Mouse (Mus musculus) adrenal gland (tissue): ENCODE results near the gene Bcat2.

Source experiments
- intact Hi-C: fragments of 180-260 bp; cut with DNase I; formaldehyde crosslinking; loops from one replicate; pipeline ENCODE4 v1.15.1; 2025

Gene Bcat2

GRCm38 (mm10) chr7:45549641-45550436, 20.1 kb upstream of the Bcat2 start:
- intact Hi-C loops, result no loop called here

DNA sequence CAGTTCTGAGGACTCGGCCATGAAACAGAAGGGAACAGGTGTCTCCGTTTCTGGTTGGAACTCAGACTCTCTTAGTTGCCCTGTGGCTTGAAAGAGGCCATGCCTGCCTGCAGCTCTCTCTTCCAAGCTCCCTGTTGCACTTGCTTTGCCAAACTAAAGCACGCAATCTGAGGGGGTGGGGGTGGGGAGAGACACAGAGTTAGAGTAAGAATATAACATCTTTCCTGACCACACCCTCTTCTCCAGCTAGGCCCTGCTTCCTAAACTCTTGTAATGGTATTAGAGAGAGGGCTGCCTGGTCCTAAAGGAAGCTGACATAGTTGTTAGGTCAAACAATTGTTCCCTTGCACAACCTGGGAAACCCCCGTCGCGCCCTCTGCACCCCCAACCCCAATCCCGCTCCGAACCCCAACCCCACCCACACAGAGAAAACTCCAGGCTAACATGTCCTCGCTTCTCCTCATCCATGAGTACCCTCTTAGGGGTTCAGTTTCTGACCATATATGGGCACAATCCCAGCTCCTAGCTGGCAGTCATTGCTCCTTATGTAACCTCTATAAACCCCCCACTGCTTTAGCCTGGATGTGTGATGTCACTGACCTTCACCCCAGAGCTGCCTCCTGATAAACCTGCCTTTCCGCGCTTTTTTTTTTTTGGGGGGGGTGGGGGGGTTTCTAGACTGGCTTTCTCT, 19.0 kb upstream of the Bcat2 start:
- intact Hi-C loops, result no loop called here

- intact Hi-C loops, result no loop called here
Observed at GRCm38 (mm10) chr7:45551512-45551883, 18.5 kb upstream of the Bcat2 start.

DNA sequence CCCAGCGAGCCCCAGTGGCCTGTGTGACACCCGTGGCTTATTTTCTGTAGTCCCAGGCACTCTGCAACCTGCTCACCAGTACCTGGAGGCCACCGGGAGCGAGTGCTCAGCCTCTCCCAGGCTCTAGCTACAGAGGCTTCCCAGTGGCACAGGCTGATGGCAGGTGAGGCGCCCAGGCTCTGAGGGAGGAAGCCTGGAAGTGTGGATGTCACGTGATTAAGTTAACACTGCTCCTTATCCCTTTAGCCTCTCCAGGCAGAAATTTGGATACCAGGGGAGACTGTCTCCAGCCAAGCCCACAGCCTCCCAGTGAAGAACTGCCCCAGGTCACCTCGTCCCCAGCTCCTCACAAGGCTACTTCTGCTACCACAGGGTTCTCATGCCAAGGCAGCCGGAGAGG, 16.4 kb upstream of the Bcat2 start:
- intact Hi-C loops, result no loop called here

DNA sequence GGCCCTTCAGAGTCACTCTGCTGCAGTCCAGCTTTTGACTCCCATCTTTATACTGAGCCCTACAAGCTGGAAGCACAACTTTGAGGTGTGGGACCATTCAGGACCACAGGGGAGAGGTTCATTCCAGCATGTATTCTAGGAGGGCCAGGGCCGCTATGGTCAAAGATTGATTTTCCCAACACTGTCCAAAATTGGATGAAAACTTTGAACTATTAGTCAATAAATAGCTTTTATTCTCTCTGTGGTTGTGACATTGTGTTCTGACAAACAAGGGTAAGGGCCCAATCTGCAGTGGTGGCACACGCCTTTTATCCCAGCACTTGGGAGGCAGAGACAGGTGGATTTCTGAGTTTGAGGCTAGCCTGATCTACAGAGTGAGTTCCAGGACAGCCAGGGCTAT, 16.0 kb upstream of the Bcat2 start:
- intact Hi-C loops, result no loop called here

- intact Hi-C loops, result loop anchor here (5.0 kb wide), 1 partner anchor 38 kb away; no protein-coding TSS in a partner anchor
Observed at GRCm38 (mm10) chr7:45554744-45555143, 15.2 kb upstream of the Bcat2 start, which contains the start of gene Hsd17b14. TSS of gene Hsd17b14 (plus strand) at chr7:45554893.

DNA sequence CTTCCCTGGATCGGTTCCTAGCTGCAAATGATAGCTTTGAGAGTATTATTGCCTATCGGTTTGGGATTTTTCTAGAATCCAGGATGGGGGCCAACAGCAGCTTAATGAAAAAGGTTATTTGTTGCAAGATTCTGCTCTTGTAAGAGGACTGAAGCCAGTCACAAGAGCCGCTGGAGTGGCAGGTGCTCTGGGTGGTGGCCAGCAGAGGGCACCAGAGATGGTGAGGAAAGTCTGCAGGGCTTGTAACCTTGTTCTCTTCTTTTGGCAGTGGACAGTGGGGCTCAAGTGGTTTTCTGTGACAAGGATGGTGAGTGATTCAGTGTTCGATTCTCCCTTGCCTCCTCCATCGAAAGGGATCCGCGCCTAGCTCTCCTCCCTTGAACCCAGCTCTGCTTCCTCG, 14.2 kb upstream of the Bcat2 start:
- intact Hi-C loops, result loop anchor here (5.0 kb wide), 1 partner anchor 37 kb away; no protein-coding TSS in a partner anchor

- intact Hi-C loops, result loop anchor here (5.0 kb wide), 1 partner anchor 33 kb away; no protein-coding TSS in a partner anchor
Observed at GRCm38 (mm10) chr7:45558907-45559306, 11.0 kb upstream of the Bcat2 start.

DNA sequence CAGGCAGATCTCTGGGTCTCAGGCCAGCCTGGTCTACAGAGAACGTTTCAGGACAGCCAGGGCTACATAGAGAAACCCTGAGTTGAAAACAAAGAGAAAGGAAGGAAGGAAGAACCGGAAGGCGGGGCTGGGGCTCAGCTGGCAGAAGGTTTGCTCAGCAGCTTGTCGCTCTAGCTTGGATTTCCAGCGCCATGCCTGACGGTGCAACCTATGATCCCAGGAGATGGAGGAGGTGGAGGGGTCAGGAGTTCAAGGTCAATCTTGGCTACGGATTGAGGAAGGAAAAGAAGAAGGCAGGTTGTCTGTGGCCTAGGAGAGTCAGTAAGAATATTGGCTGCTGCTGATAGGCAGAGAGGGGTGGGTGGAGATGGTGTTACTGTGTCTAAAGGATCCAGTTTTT, 9.7 kb upstream of the Bcat2 start:
- intact Hi-C loops, result loop anchor here (5.0 kb wide), 1 partner anchor 108 kb away; no protein-coding TSS in a partner anchor

GRCm38 (mm10) chr7:45560843-45561623, 8.9 kb upstream of the Bcat2 start:
- intact Hi-C loops, result loop anchor here (5.0 kb wide), 1 partner anchor 109 kb away; no protein-coding TSS in a partner anchor

GRCm38 (mm10) chr7:45561624-45562520, 8.1 kb upstream of the Bcat2 start:
- intact Hi-C loops, result loop anchor here (5.0 kb wide), 1 partner anchor 110 kb away; no protein-coding TSS in a partner anchor

DNA sequence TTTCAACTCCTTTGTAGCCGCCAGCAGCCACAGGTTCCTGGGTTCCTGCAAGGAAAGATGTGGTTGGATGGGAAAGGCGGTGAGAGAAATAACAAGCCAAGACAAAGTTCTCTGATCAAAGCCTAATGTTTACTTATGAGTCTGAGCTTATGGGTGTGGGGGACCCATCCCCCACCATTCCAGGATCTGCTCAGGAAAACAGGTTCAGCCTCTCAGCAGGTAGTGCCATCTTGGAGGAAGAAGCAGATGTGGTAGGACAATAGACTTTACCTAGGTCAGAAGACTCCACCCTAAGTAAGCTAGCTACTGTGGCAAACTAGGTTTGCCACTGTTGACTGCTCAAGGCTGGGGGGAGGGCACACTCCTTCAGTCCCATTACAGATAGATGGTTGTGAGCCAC, 5.1 kb upstream of the Bcat2 start:
- intact Hi-C loops, result loop anchor here (5.0 kb wide), 1 partner anchor 113 kb away; no protein-coding TSS in a partner anchor

- intact Hi-C loops, result no loop called here
Observed at GRCm38 (mm10) chr7:45565446-45565845, 4.5 kb upstream of the Bcat2 start.

DNA sequence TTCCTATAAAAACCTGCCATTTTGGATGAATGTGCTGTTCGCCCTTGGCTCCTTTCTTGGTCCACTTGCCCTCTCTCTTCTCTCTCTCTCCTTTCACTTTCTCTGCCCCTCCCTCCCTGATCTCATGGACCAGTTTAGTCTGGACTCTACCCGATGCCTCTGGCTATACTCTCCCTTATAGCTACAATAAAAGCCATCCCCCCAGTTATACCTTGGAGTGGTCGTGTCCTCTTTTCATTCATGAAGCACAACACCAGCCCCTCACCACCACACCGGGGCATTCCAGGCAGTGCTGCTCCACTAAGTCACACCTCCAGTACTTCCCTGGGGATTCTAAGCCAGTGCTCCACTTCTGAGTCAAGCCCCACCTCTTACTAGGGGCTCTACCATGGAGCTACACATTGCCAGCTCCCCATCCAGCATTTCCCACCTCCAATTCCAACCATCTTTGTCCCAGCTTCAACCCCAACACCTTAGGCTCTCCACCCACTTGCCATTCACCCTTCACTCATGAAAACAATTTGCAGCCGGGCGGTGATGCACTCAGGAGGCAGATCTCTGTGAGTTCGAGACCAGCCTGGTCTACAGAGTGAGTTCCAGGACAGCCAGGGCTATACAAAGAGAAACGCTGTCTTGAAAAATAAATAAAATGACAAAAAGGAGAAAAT, 2.7 kb upstream of the Bcat2 start:
- intact Hi-C loops, result no loop called here

DNA sequence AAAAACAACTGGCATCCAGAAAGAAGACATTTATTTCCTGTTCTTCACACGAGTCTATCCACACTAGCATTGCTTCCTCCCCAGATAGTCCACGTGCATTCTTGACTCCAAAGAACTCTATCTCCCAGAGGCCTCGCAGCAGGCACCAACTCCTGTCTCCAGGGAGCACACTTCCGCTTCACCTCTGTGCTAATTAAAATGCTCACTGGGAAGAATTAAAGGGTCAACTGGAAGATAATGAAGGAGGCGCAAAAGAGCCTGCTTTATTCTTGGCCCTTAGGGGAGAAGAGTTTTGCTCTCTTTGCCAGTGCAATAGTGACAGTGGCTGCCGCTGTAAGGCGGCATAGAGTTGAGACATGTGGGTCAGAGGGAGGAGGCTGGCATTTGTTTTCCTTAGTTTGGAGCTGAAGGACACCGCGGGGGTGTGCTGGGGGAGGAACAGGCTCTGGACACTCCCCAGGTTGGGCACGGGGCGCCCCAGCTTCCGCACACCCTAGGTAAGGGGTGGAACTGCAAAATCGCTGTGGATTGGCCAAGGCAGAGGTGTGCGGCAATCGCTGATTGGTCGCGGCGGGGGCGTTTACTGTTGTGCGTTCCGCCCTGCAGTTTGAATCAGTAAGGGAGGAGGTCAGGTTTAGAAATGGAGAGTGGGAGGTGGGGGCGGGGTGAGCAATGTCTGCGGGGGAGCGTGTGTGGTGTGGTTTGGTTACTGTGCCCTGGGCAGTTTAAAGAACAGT, 2.0 kb upstream of the Bcat2 start:
- intact Hi-C loops, result no loop called here

DNA sequence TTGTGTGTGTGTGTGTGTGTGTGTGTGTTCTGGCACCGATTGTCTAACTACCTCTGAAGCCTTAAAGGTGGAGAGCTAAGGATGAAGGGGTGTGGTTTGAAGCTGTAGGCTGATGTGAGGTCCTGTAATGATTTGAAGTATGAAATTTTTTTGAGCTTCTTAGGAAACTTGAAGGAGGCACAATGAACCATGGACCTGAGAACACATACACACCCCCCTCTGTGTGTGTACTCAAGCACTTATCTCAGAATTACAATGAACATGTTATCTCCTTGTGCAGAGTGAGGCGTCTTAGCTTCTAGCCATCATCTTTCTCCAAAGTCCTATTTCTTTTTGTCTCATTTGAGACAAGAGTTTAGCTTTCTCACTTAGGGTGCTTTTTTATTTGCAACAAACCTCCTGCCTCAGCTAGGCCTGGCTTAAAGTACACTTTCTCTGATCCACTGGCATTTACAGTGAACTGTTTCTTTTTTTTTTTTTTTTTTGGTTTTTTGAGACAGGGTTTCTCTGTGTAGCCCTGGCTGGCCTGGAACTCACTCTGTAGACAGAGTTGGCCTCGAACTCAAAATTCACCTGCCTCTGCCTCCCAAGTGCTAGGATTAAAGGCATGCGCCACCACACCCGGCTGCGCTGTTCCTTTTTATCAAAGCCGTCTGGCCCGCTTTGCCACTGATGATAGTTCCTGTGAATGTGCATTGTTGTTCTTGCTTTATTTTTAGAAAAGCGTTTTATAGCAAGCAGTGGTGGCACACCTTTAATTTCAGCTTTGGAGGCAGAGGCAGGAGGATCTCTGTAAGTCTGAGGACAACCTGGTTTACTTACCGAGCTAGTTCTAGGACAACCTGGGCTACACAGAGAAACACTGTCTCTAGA, 1.1 kb upstream of the Bcat2 start:
- intact Hi-C loops, result no loop called here

- intact Hi-C loops, result no loop called here
Observed at GRCm38 (mm10) chr7:45571966-45572365, 2.0 kb downstream of the Bcat2 start.

DNA sequence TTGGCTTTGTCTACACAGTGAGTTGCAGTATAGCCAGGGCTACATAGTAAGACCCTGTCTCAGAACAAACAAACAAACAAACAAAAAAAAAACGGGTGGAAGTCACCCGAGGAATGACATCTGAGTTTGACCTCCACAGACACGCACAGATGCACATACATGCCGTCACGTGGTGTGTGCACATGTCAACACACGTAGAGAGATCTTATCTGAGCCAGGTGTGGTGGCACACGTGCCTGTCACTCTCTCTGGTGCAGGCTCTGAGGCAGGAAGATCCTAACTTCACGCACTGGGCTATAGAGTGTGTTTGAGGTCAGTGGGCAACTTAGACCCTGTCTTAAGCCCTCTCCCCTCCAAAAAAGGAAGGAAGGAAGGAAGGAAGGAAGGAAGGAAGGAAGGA, 4.0 kb downstream of the Bcat2 start:
- intact Hi-C loops, result no loop called here
